Mouse (Mus musculus): ENCODE data around the gene Timm23. TPM values are rescaled to one million over a fixed set of nuclear protein-coding genes. Genes with fewer than 3 reads are reported as not detected.
"Not testable (repeated sequence)": the region's sequence is repeated elsewhere in the genome, so short reads cannot be mapped to it uniquely, and the experiment has no call there.

Timm23 gene
- polyA plus RNA-seq, 1 experiment from 2014 or later: 315 TPM

GRCm38 (mm10) chr14:32192437-32192836, 9.3 kb downstream of the Timm23 start:
- Histone ChIP-seq H3K4me1 (ENCODE audit: control insufficient read depth, insufficient read depth, low read length) (no peaks in the 10 kb centered on the region), H3K27ac (replicated peaks; ENCODE audit: low read depth, low read length) (no peak overlapping the region), H3K9me3 (replicated peaks; ENCODE audit: control insufficient read depth, low read length) (no peaks in the 10 kb centered on the region), H3K4me3 (ENCODE audit: low read depth, low read length) (no peak overlapping the region), H3K36me3 (replicated peaks; ENCODE audit: control insufficient read depth, insufficient read depth, low read depth, low read length) (no peaks in the 10 kb centered on the region; the same call in 1 of the 2 replicates), H3K4me2 (ENCODE audit: low read depth, low read length) (no peak overlapping the region), H3K9ac (replicated peaks; ENCODE audit: low read length) (no peak overlapping the region), H3K27me3 (ENCODE audit: control insufficient read depth, insufficient read depth, low read length) (no peaks in the 10 kb centered on the region)
- WGBS: 57% methylated on average over 3 of the region's 3 CpGs
- no peak for ATAC-seq (replicated peaks; ENCODE audit: insufficient number of reproducible peaks, low FRiP score, low TSS enrichment, low read depth)
- peak; percentile 68 for DNase-seq (ENCODE audit: low spot score)

- Histone ChIP-seq H3K4me1 (ENCODE audit: control insufficient read depth, insufficient read depth, low read length) (no peaks in the 10 kb centered on the region), H3K9ac (replicated peaks; ENCODE audit: low read length) (no peak overlapping the region), H3K27me3 (ENCODE audit: control insufficient read depth, insufficient read depth, low read length) (no peaks in the 10 kb centered on the region), H3K9me3 (replicated peaks; ENCODE audit: control insufficient read depth, low read length) (no peaks in the 10 kb centered on the region), H3K4me2 (ENCODE audit: low read depth, low read length) (no peak overlapping the region), H3K4me3 (ENCODE audit: low read depth, low read length) (no peak overlapping the region), H3K36me3 (replicated peaks; ENCODE audit: control insufficient read depth, insufficient read depth, low read depth, low read length) (no peaks in the 10 kb centered on the region; the same call in 1 of the 2 replicates), H3K27ac (replicated peaks; ENCODE audit: low read depth, low read length) (no peak overlapping the region)
- WGBS: 97% methylated on average over 5 of the region's 5 CpGs
- DNase-seq (ENCODE audit: low spot score) (no peak), ATAC-seq (replicated peaks; ENCODE audit: insufficient number of reproducible peaks, low FRiP score, low TSS enrichment, low read depth) (no peak)
Observed at GRCm38 (mm10) chr14:32191926-32192325, 9.8 kb downstream of the Timm23 start.

- H3K9me3 ChIP-seq (replicated peaks; ENCODE audit: control insufficient read depth, low read length): no peaks in the 10 kb centered on the region
- H3K27me3 ChIP-seq (ENCODE audit: control insufficient read depth, insufficient read depth, low read length): no peaks in the 10 kb centered on the region
- H3K4me1 ChIP-seq (ENCODE audit: control insufficient read depth, insufficient read depth, low read length): no peaks in the 10 kb centered on the region
- WGBS: 91% methylated on average over 6 of the region's 6 CpGs
- H3K36me3 ChIP-seq (replicated peaks; ENCODE audit: control insufficient read depth, insufficient read depth, low read depth, low read length): no peaks in the 10 kb centered on the region; the same call in 1 of the 2 replicates
- no peak overlapping the region for H3K9ac ChIP-seq (replicated peaks; ENCODE audit: low read length)
- H3K27ac ChIP-seq (replicated peaks; ENCODE audit: low read depth, low read length): no peak overlapping the region
- no peak overlapping the region for H3K4me3 ChIP-seq (ENCODE audit: low read depth, low read length)
- ATAC-seq (replicated peaks; ENCODE audit: insufficient number of reproducible peaks, low FRiP score, low TSS enrichment, low read depth) (no peak), DNase-seq (ENCODE audit: low spot score) (no peak)
- no peak overlapping the region for H3K4me2 ChIP-seq (ENCODE audit: low read depth, low read length)
Observed at GRCm38 (mm10) chr14:32190627-32191391, 10.9 kb downstream of the Timm23 start.

- Histone ChIP-seq H3K4me3 (ENCODE audit: low read depth, low read length) (no peak overlapping the region), H3K9ac (replicated peaks; ENCODE audit: low read length) (no peak overlapping the region), H3K4me2 (ENCODE audit: low read depth, low read length) (no peak overlapping the region), H3K27me3 (ENCODE audit: control insufficient read depth, insufficient read depth, low read length) (no peaks in the 10 kb centered on the region), H3K27ac (replicated peaks; ENCODE audit: low read depth, low read length) (no peak overlapping the region), H3K4me1 (ENCODE audit: control insufficient read depth, insufficient read depth, low read length) (no peaks in the 10 kb centered on the region), H3K36me3 (replicated peaks; ENCODE audit: control insufficient read depth, insufficient read depth, low read depth, low read length) (no peaks in the 10 kb centered on the region; the same call in none of the 2 replicates), H3K9me3 (replicated peaks; ENCODE audit: control insufficient read depth, low read length) (no peaks in the 10 kb centered on the region)
- no peak for DNase-seq (ENCODE audit: low spot score)
- WGBS: 93% methylated on average over 4 of the region's 4 CpGs
- ATAC-seq (replicated peaks; ENCODE audit: insufficient number of reproducible peaks, low FRiP score, low TSS enrichment, low read depth): no peak
Observed at GRCm38 (mm10) chr14:32183846-32184245, 17.9 kb downstream of the Timm23 start.

- no peak overlapping the region for H3K9ac ChIP-seq (replicated peaks; ENCODE audit: low read length)
- H3K9me3 ChIP-seq (replicated peaks; ENCODE audit: control insufficient read depth, low read length): no peaks in the 10 kb centered on the region
- no peak overlapping the region for H3K27ac ChIP-seq (replicated peaks; ENCODE audit: low read depth, low read length)
- no peaks in the 10 kb centered on the region for H3K4me1 ChIP-seq (ENCODE audit: control insufficient read depth, insufficient read depth, low read length)
- no peaks in the 10 kb centered on the region for H3K27me3 ChIP-seq (ENCODE audit: control insufficient read depth, insufficient read depth, low read length)
- DNase-seq (ENCODE audit: low spot score) (no peak), ATAC-seq (replicated peaks; ENCODE audit: insufficient number of reproducible peaks, low FRiP score, low TSS enrichment, low read depth) (no peak)
- H3K4me3 ChIP-seq (ENCODE audit: low read depth, low read length): no peak overlapping the region
- H3K4me2 ChIP-seq (ENCODE audit: low read depth, low read length): no peak overlapping the region
- WGBS: 86% methylated on average over 6 of the region's 6 CpGs
- H3K36me3 ChIP-seq (replicated peaks; ENCODE audit: control insufficient read depth, insufficient read depth, low read depth, low read length): no peaks in the 10 kb centered on the region; the same call in none of the 2 replicates
Observed at GRCm38 (mm10) chr14:32180861-32181260, 20.8 kb downstream of the Timm23 start.

GRCm38 (mm10) chr14:32179393-32180195, 22.1 kb downstream of the Timm23 start:
- no peak for DNase-seq (ENCODE audit: low spot score)
- Histone ChIP-seq H3K4me1 (ENCODE audit: control insufficient read depth, insufficient read depth, low read length) (no peaks in the 10 kb centered on the region), H3K4me2 (ENCODE audit: low read depth, low read length) (no peak overlapping the region), H3K9ac (replicated peaks; ENCODE audit: low read length) (no peak overlapping the region), H3K27me3 (ENCODE audit: control insufficient read depth, insufficient read depth, low read length) (no peaks in the 10 kb centered on the region), H3K27ac (replicated peaks; ENCODE audit: low read depth, low read length) (no peak overlapping the region), H3K36me3 (replicated peaks; ENCODE audit: control insufficient read depth, insufficient read depth, low read depth, low read length) (peaks cover 3% of the 10 kb centered on the region), H3K9me3 (replicated peaks; ENCODE audit: control insufficient read depth, low read length) (no peaks in the 10 kb centered on the region), H3K4me3 (ENCODE audit: low read depth, low read length) (no peak overlapping the region)
- no peak for ATAC-seq (replicated peaks; ENCODE audit: insufficient number of reproducible peaks, low FRiP score, low TSS enrichment, low read depth)
- WGBS: 90% methylated on average over 10 of the region's 10 CpGs

- not testable (repeated sequence) for H3K4me1 ChIP-seq (ENCODE audit: control insufficient read depth, insufficient read depth, low read length); H3K9ac ChIP-seq (replicated peaks; ENCODE audit: low read length); ATAC-seq (replicated peaks; ENCODE audit: insufficient number of reproducible peaks, low FRiP score, low TSS enrichment, low read depth); H3K4me3 ChIP-seq (ENCODE audit: low read depth, low read length); H3K4me2 ChIP-seq (ENCODE audit: low read depth, low read length); H3K27ac ChIP-seq (replicated peaks; ENCODE audit: low read depth, low read length); DNase-seq (ENCODE audit: low spot score); H3K9me3 ChIP-seq (replicated peaks; ENCODE audit: control insufficient read depth, low read length); H3K27me3 ChIP-seq (ENCODE audit: control insufficient read depth, insufficient read depth, low read length); H3K36me3 ChIP-seq (replicated peaks; ENCODE audit: control insufficient read depth, insufficient read depth, low read depth, low read length)
- WGBS: 93% methylated on average over 4 of the region's 5 CpGs
Observed at GRCm38 (mm10) chr14:32176590-32176989, 25.1 kb downstream of the Timm23 start.

- Histone ChIP-seq H3K9ac (replicated peaks; ENCODE audit: low read length) (no peak overlapping the region), H3K27ac (replicated peaks; ENCODE audit: low read depth, low read length) (no peak overlapping the region), H3K4me2 (ENCODE audit: low read depth, low read length) (no peak overlapping the region), H3K4me3 (ENCODE audit: low read depth, low read length) (no peak overlapping the region), H3K9me3 (replicated peaks; ENCODE audit: control insufficient read depth, low read length) (no peaks in the 10 kb centered on the region), H3K36me3 (replicated peaks; ENCODE audit: control insufficient read depth, insufficient read depth, low read depth, low read length) (peaks cover 3% of the 10 kb centered on the region), H3K27me3 (ENCODE audit: control insufficient read depth, insufficient read depth, low read length) (no peaks in the 10 kb centered on the region), H3K4me1 (ENCODE audit: control insufficient read depth, insufficient read depth, low read length) (no peaks in the 10 kb centered on the region)
- no peak for ATAC-seq (replicated peaks; ENCODE audit: insufficient number of reproducible peaks, low FRiP score, low TSS enrichment, low read depth)
- no peak for DNase-seq (ENCODE audit: low spot score)
- 87% methylated on average over 2 of the region's 2 CpGs for WGBS
Observed at GRCm38 (mm10) chr14:32175310-32175709, 26.4 kb downstream of the Timm23 start.

All from embryonic facial prominence, embryonic 11.5 days (tissue).